Mouse (Mus musculus): ENCODE results near the gene H2-M3. TPM values are rescaled to one million over a fixed set of nuclear protein-coding genes. Genes with fewer than 3 reads are reported as not detected.

The H2-M3 gene
- polyA plus RNA-seq, 1 experiment from 2014 or later, result 1.1 TPM

DNA sequence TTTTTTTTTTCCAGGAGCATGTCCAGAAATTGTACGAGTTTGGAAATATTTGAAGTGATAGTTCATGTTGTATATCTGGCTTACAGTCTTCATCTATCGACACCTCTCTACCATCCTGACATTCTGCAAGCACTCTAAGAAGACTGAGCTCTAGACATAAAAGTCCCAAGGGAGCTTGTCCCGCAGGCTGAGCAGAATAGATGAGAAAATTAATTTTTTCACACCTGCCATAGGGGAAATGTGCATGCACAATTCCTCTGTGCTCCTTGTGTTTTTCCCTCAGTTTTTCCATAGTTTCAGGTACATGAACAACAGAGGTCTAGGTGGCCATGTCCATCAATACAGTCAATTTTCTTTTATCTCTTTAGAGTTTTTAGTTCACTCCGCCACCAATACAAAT, 34.2 kb downstream of the H2-M3 start, which contains the start of gene Olfr101:
Gene Olfr101, minus strand, starts transcription at position 101 of the 400 bp plus-strand sequence.
- Histone ChIP-seq H3K27ac (no peak within 1 kb of the TSS), H3K27me3 (no peaks in the 10 kb centered on the region), H3K4me3 (no peak within 1 kb of the TSS), H3K36me3 (no peaks in the 10 kb centered on the region), H3K9me3 (no peaks in the 10 kb centered on the region), H3K9ac (no peak within 1 kb of the TSS), H3K4me1 (replicated peaks) (no peaks in the 10 kb centered on the region), H3K4me2 (no peak within 1 kb of the TSS)
- 81% methylated on average over 4 of the region's 4 CpGs for WGBS
- ATAC-seq (ENCODE audit: low FRiP score), result no peak

GRCm38 (mm10) chr17:37308483-37308882, 38.5 kb downstream of the H2-M3 start:
- Histone ChIP-seq H3K4me3 (no peak overlapping the region), H3K9me3 (no peaks in the 10 kb centered on the region), H3K4me1 (replicated peaks) (no peaks in the 10 kb centered on the region), H3K4me2 (no peak overlapping the region), H3K36me3 (no peaks in the 10 kb centered on the region), H3K27ac (no peak overlapping the region), H3K27me3 (no peaks in the 10 kb centered on the region), H3K9ac (no peak overlapping the region)
- WGBS, result 50% methylated on average over 4 of the region's 4 CpGs
- ATAC-seq (ENCODE audit: low FRiP score), result no peak

GRCm38 (mm10) chr17:37310146-37310699, 40.2 kb downstream of the H2-M3 start:
- ATAC-seq (ENCODE audit: low FRiP score), result no peak
- no peak overlapping the region for H3K4me3 ChIP-seq
- no peaks in the 10 kb centered on the region for H3K36me3 ChIP-seq
- no peak overlapping the region for H3K27ac ChIP-seq
- no peak overlapping the region for H3K9ac ChIP-seq
- no peaks in the 10 kb centered on the region for H3K4me1 ChIP-seq (replicated peaks)
- no peaks in the 10 kb centered on the region for H3K27me3 ChIP-seq
- H3K9me3 ChIP-seq, result no peaks in the 10 kb centered on the region
- H3K4me2 ChIP-seq, result no peak overlapping the region
- WGBS, result 53% methylated on average over 2 of the region's 2 CpGs

DNA sequence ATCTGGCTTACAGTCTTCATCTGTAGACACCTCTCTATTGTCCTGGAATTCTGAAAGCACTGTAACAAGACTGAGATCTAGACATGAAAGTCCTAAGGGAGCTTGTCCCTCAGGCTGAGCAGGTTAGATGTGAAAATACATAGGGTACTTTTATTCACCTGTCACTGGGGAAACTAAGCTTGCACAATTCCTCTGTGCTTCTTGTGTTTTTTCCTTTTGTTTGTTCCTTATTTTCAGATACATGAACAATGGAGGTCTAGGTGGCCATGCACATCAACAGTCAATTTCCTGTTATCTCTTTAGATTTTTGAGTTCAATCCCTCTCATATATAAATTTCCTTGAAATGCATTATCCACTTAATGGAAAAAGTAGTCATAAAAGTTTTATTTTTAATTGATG, 46.9 kb downstream of the H2-M3 start, which contains the start of gene Olfr102:
Gene Olfr102, minus strand, starts transcription at position 101 of the 400 bp plus-strand sequence.
- no peaks in the 10 kb centered on the region for H3K36me3 ChIP-seq
- no peak for ATAC-seq (ENCODE audit: low FRiP score)
- H3K27ac ChIP-seq, result no peak within 1 kb of the TSS
- no peaks in the 10 kb centered on the region for H3K27me3 ChIP-seq
- H3K4me1 ChIP-seq (replicated peaks), result no peaks in the 10 kb centered on the region
- H3K4me3 ChIP-seq, result no peak within 1 kb of the TSS
- no peak within 1 kb of the TSS for H3K9ac ChIP-seq
- no peak within 1 kb of the TSS for H3K4me2 ChIP-seq
- no peaks in the 10 kb centered on the region for H3K9me3 ChIP-seq

Other genes with a start within 250 kb of the H2-M3 start
- 1.3 and 2.1 TPM in 2 replicates for gene Mog, start 246.8 kb upstream of the H2-M3 start, polyA plus RNA-seq (2015; fragmentation: Nextera tagmentation; extraction: Ambion mirVana)
- gene Gabbr1, start 224.3 kb upstream of the H2-M3 start, polyA plus RNA-seq (2015; fragmentation: Nextera tagmentation; extraction: Ambion mirVana), result 55.6 and 57.0 TPM in 2 replicates
- not detected in 2 replicates for gene Olfr90, start 181.7 kb upstream of the H2-M3 start, polyA plus RNA-seq (2015; fragmentation: Nextera tagmentation; extraction: Ambion mirVana)
- not detected in 2 replicates for gene Olfr91, start 171.9 kb upstream of the H2-M3 start, polyA plus RNA-seq (2015; fragmentation: Nextera tagmentation; extraction: Ambion mirVana)
- not detected in 2 replicates for gene Olfr92, start 150.1 kb upstream of the H2-M3 start, polyA plus RNA-seq (2015; fragmentation: Nextera tagmentation; extraction: Ambion mirVana)
- not detected in 2 replicates for gene Olfr93, start 108.7 kb upstream of the H2-M3 start, polyA plus RNA-seq (2015; fragmentation: Nextera tagmentation; extraction: Ambion mirVana)
- not detected in 2 replicates for gene Ubd, start 76.3 kb upstream of the H2-M3 start, polyA plus RNA-seq (2015; fragmentation: Nextera tagmentation; extraction: Ambion mirVana)
- gene Olfr94, start 69.2 kb upstream of the H2-M3 start, polyA plus RNA-seq (2015; fragmentation: Nextera tagmentation; extraction: Ambion mirVana), result not detected in 2 replicates
- gene Olfr95, start 57.1 kb upstream of the H2-M3 start, polyA plus RNA-seq (2015; fragmentation: Nextera tagmentation; extraction: Ambion mirVana), result not detected in 2 replicates
- gene Olfr96, start 50.1 kb upstream of the H2-M3 start, polyA plus RNA-seq (2015; fragmentation: Nextera tagmentation; extraction: Ambion mirVana), result not detected in 2 replicates
- not detected in 2 replicates for gene Olfr97, start 32.9 kb upstream of the H2-M3 start, polyA plus RNA-seq (2015; fragmentation: Nextera tagmentation; extraction: Ambion mirVana)
- not detected in 2 replicates for gene Olfr98, start 6.5 kb upstream of the H2-M3 start, polyA plus RNA-seq (2015; fragmentation: Nextera tagmentation; extraction: Ambion mirVana)
- 0.14 TPM in 1 of 2 replicates, not detected in the other for gene Olfr99, start 13.2 kb downstream of the H2-M3 start, polyA plus RNA-seq (2015; fragmentation: Nextera tagmentation; extraction: Ambion mirVana)
- not detected in 2 replicates for gene Olfr101, start 34.1 kb downstream of the H2-M3 start, polyA plus RNA-seq (2015; fragmentation: Nextera tagmentation; extraction: Ambion mirVana)
- gene Olfr102, start 46.8 kb downstream of the H2-M3 start, polyA plus RNA-seq (2015; fragmentation: Nextera tagmentation; extraction: Ambion mirVana), result not detected in 2 replicates
- gene Olfr103, start 69.5 kb downstream of the H2-M3 start, polyA plus RNA-seq (2015; fragmentation: Nextera tagmentation; extraction: Ambion mirVana), result not detected in 2 replicates
- gene Olfr104-ps, start 89.4 kb downstream of the H2-M3 start, polyA plus RNA-seq (2015; fragmentation: Nextera tagmentation; extraction: Ambion mirVana), result not detected in 2 replicates
- not detected in 2 replicates for gene Olfr105-ps, start 108.8 kb downstream of the H2-M3 start, polyA plus RNA-seq (2015; fragmentation: Nextera tagmentation; extraction: Ambion mirVana)
- not detected in 2 replicates for gene Olfr106-ps, start 120.2 kb downstream of the H2-M3 start, polyA plus RNA-seq (2015; fragmentation: Nextera tagmentation; extraction: Ambion mirVana)
- not detected in 2 replicates for gene Olfr107, start 129.0 kb downstream of the H2-M3 start, polyA plus RNA-seq (2015; fragmentation: Nextera tagmentation; extraction: Ambion mirVana)
- not detected in 2 replicates for gene Olfr108, start 175.3 kb downstream of the H2-M3 start, polyA plus RNA-seq (2015; fragmentation: Nextera tagmentation; extraction: Ambion mirVana)
- gene Olfr109, start 188.7 kb downstream of the H2-M3 start, polyA plus RNA-seq (2015; fragmentation: Nextera tagmentation; extraction: Ambion mirVana), result not detected in 2 replicates
- gene H2-M2, start 213.3 kb downstream of the H2-M3 start, polyA plus RNA-seq (2015; fragmentation: Nextera tagmentation; extraction: Ambion mirVana), result not detected in 2 replicates
- gene Olfr110, start 222.2 kb downstream of the H2-M3 start, polyA plus RNA-seq (2015; fragmentation: Nextera tagmentation; extraction: Ambion mirVana), result not detected in 2 replicates
- not detected in 2 replicates for gene Olfr111, start 237.8 kb downstream of the H2-M3 start, polyA plus RNA-seq (2015; fragmentation: Nextera tagmentation; extraction: Ambion mirVana)